In genomic region chr17:5819105-5819504, GRCm38 (mm10) we compare ENCODE assay signal across 27 mouse cellular contexts. TPM values are rescaled to one million over a fixed set of nuclear protein-coding genes. Genes with fewer than 3 reads are reported as not detected.
DNase-seq lines count a peak whose midpoint lies in the region; ATAC-seq and TF ChIP-seq lines count a peak whose summit lies in the region.
"Had no signal": no experiment of that assay in that cellular context is flagged by ENCODE, and none has a peak within 500 bp of the region (broad histone marks: within the 10 kb centered on the region; RNA-seq: fewer than 3 reads in every experiment).

No protein-coding gene starts in this region.

- peaks cover 8% of the 10 kb centered on the region; the same call in 1 of the 2 replicates for H3K4me1 ChIP-seq in kidney, adult 2 months (ENCODE audit: control insufficient read depth, insufficient read depth, low read length)
- peaks cover 19% of the 10 kb centered on the region; the same call in 1 of the 2 replicates for H3K4me1 ChIP-seq in limb, embryonic 12.5 days (replicated peaks)
- H3K4me1 ChIP-seq in limb, embryonic 10.5 days: peaks cover 13% of the 10 kb centered on the region
- peaks cover 25% of the 10 kb centered on the region for H3K4me1 ChIP-seq in embryonic fibroblast, embryonic 13.5 days (ENCODE audit: control insufficient read depth, insufficient read depth, low read length)
- H3K4me1 ChIP-seq in limb, embryonic 15.5 days: peaks cover 23% of the 10 kb centered on the region
- H3K4me1 ChIP-seq: midbrain, embryonic 15.5 days had no signal

- ATAC-seq in limb, embryonic 12.5 days (ENCODE audit: insufficient number of reproducible peaks, insufficient read depth, low FRiP score, low TSS enrichment, low read depth): no peak
- no peak for ATAC-seq in limb, embryonic 15.5 days (ENCODE audit: insufficient number of reproducible peaks, low FRiP score, low TSS enrichment, low read depth)
- ATAC-seq: CD4-positive, CD25-positive, alpha-beta regulatory T cell, adult 4 months; intestine, postnatal 0 days; liver, embryonic 12.5 days; liver, postnatal 0 days; midbrain, embryonic 15.5 days had no signal

- no peak for TF ChIP-seq CTCF in kidney, adult 2 months (conservative IDR thresholded peaks at IDR 0.05; ENCODE audit: insufficient read depth, insufficient read length, low read depth, low read length)
- no peak for TF ChIP-seq CTCF in embryonic fibroblast, embryonic 13.5 days (IDR thresholded peaks at IDR 0.05; ENCODE audit: borderline replicate concordance, insufficient read depth, low read length)

- H3K36me3 ChIP-seq in kidney, adult 2 months (ENCODE audit: control insufficient read depth, insufficient read depth, low read length): no peaks in the 10 kb centered on the region
- no peaks in the 10 kb centered on the region for H3K36me3 ChIP-seq in limb, embryonic 12.5 days
- no peaks in the 10 kb centered on the region for H3K36me3 ChIP-seq in limb, embryonic 10.5 days
- no peaks in the 10 kb centered on the region for H3K36me3 ChIP-seq in limb, embryonic 15.5 days
- H3K36me3 ChIP-seq: liver, embryonic 12.5 days; midbrain, embryonic 15.5 days; neural tube, embryonic 15.5 days; stomach, embryonic 15.5 days had no signal

- no peak overlapping the region for H3K4me3 ChIP-seq in kidney, adult 2 months (ENCODE audit: insufficient read depth, low read depth, low read length)
- H3K4me3 ChIP-seq in limb, embryonic 12.5 days (replicated peaks): no peak overlapping the region
- no peak overlapping the region for H3K4me3 ChIP-seq in limb, embryonic 10.5 days
- no peak overlapping the region for H3K4me3 ChIP-seq in embryonic fibroblast, embryonic 13.5 days (ENCODE audit: insufficient read depth, low read length)
- no peak overlapping the region for H3K4me3 ChIP-seq in limb, embryonic 15.5 days
- H3K4me3 ChIP-seq: liver, embryonic 12.5 days; midbrain, embryonic 15.5 days; neural tube, embryonic 15.5 days; stomach, embryonic 15.5 days had no signal

- H3K9me3 ChIP-seq in limb, embryonic 12.5 days: no peaks in the 10 kb centered on the region
- no peaks in the 10 kb centered on the region for H3K9me3 ChIP-seq in limb, embryonic 10.5 days (replicated peaks)
- no peaks in the 10 kb centered on the region for H3K9me3 ChIP-seq in limb, embryonic 15.5 days
- H3K9me3 ChIP-seq: liver, embryonic 12.5 days; midbrain, embryonic 15.5 days; neural tube, embryonic 15.5 days; stomach, embryonic 15.5 days had no signal

- H3K9ac ChIP-seq in limb, embryonic 12.5 days (replicated peaks): no peak overlapping the region
- H3K9ac ChIP-seq in limb, embryonic 15.5 days: no peak overlapping the region
- H3K9ac ChIP-seq: hindbrain, embryonic 14.5 days; liver, embryonic 12.5 days; liver, postnatal 0 days; midbrain, embryonic 15.5 days; neural tube, embryonic 15.5 days; stomach, embryonic 15.5 days had no signal

- no peaks in the 10 kb centered on the region for H3K27me3 ChIP-seq in kidney, adult 2 months (replicated peaks; ENCODE audit: control insufficient read depth, insufficient read depth, low read length)
- no peaks in the 10 kb centered on the region for H3K27me3 ChIP-seq in limb, embryonic 12.5 days
- H3K27me3 ChIP-seq in limb, embryonic 10.5 days (ENCODE audit: low read depth, poor library complexity, severe bottlenecking): no peaks in the 10 kb centered on the region
- H3K27me3 ChIP-seq in limb, embryonic 15.5 days: no peaks in the 10 kb centered on the region
- H3K27me3 ChIP-seq: liver, embryonic 12.5 days; midbrain, embryonic 15.5 days; neural tube, embryonic 15.5 days; stomach, embryonic 15.5 days had no signal

- DNase-seq in kidney, adult 2 months: peak; percentile 24
- no peak for DNase-seq in kidney, adult 11 months
- no peak for DNase-seq in limb, embryonic 10.5 days (ENCODE audit: low spot score)
- no peak for DNase-seq in right cerebral cortex, postnatal 4 days
- DNase-seq: adrenal gland, postnatal 14 days; cerebellum, adult 11 months; cerebellum, adult 9-11 months; gastrocnemius, postnatal 14 days; heart, postnatal 36 days; layer of hippocampus, postnatal 36 days; left cerebral cortex, postnatal 4 days; liver, postnatal 0 days; right cerebral cortex, postnatal 14 days; thymus, adult 2 months; thymus, postnatal 36 days had no signal

- peak overlapping the region; percentile 56 for H3K27ac ChIP-seq in kidney, adult 2 months (ENCODE audit: insufficient read depth, low read depth, low read length)
- H3K27ac ChIP-seq in limb, embryonic 12.5 days: peak overlapping the region; percentile 59; the same call in 1 of the 2 replicates
- H3K27ac ChIP-seq in limb, embryonic 10.5 days: no peak overlapping the region
- H3K27ac ChIP-seq in embryonic fibroblast, embryonic 13.5 days (ENCODE audit: insufficient read depth, low read length): peak overlapping the region; percentile 99
- peak overlapping the region; percentile 12; the same call in 1 of the 2 replicates for H3K27ac ChIP-seq in limb, embryonic 15.5 days
- H3K27ac ChIP-seq: hindbrain, embryonic 14.5 days; liver, embryonic 12.5 days; macrophage; midbrain, embryonic 15.5 days; neural tube, embryonic 15.5 days; stomach, embryonic 15.5 days had no signal

- WGBS in kidney, adult 2 months: 52% methylated on average over 6 of the region's 6 CpGs
- 70% methylated on average over 6 of the region's 6 CpGs for WGBS in limb, embryonic 12.5 days
- 74% methylated on average over 6 of the region's 6 CpGs for WGBS in limb, embryonic 10.5 days
- 54% methylated on average over 6 of the region's 6 CpGs for WGBS in limb, embryonic 15.5 days

- TF ChIP-seq POLR2A in kidney, adult 2 months (IDR thresholded peaks at IDR 0.05; ENCODE audit: low read depth, low read length): no peak
- TF ChIP-seq POLR2A in embryonic fibroblast, embryonic 13.5 days (IDR thresholded peaks at IDR 0.05; ENCODE audit: low read depth, low read length): no peak

- no peak overlapping the region for H3K4me2 ChIP-seq in limb, embryonic 12.5 days
- H3K4me2 ChIP-seq in limb, embryonic 15.5 days: no peak overlapping the region
- H3K4me2 ChIP-seq: heart, embryonic 11.5 days; hindbrain, embryonic 14.5 days; liver, embryonic 12.5 days; midbrain, embryonic 15.5 days; neural tube, embryonic 15.5 days; stomach, embryonic 15.5 days had no signal

RNA-seq across cellular contexts. Expression of gene Snx9, which starts 22.0 kb away (rescaled TPM):
- polyA plus RNA-seq in kidney, adult 2 months (2012; rRNA removed): 55.3 and 56.6 TPM in 2 replicates
- 28.9 and 30.6 TPM in 2 replicates for polyA plus RNA-seq in limb, embryonic 12.5 days (2016; fragmentation: Nextera tagmentation; extraction: Ambion mirVana)
- 18.4 and 19.4 TPM in 2 replicates for polyA plus RNA-seq in limb, embryonic 10.5 days (2016; fragmentation: Nextera tagmentation; extraction: Ambion mirVana)
- 89.9 and 109 TPM in 2 replicates for polyA plus RNA-seq in embryonic fibroblast, embryonic 13.5 days (2011; ENCODE audit: insufficient read length, low read depth, missing spikeins)
- 33.7 and 34.9 TPM in 2 replicates for polyA plus RNA-seq in limb, embryonic 15.5 days (2015; fragmentation: Nextera tagmentation; extraction: Ambion mirVana)
